Mouse (Mus musculus) limb, embryonic 13.5 days (tissue): Measurements from ENCODE around the gene Armcx1. TPM values are rescaled to one million over a fixed set of nuclear protein-coding genes. Genes with fewer than 3 reads are reported as not detected.
A peak's percentile ranks its signal among the peaks of the same experiment; 100 is the strongest.
"Not testable (repeated sequence)": the region's sequence is repeated elsewhere in the genome, so short reads cannot be mapped to it uniquely, and the experiment has no call there.

Source experiments
- ATAC-seq: fragments of 200-750 bp; cut with Nextera tagmentation; 2 replicates; pipeline ENCODE4 v1.8.0; 2017; ENCODE audit warnings: low read depth, moderate number of reproducible peaks, moderate TSS enrichment; ENCODE audit not compliant: low FRiP score
- H3K27ac ChIP-seq: fragments of 300-500 bp; sonication (generic); 2 replicates; pipeline ENCODE4 v1.5.1; 2015; ENCODE audit warnings: inconsistent platforms, mild to moderate bottlenecking, moderate library complexity
- H3K27me3 ChIP-seq: fragments of 300-500 bp; sonication (generic); 2 replicates; pipeline ENCODE4 v1.6.1; 2015; ENCODE audit warnings: mild to moderate bottlenecking, inconsistent platforms
- H3K36me3 ChIP-seq: fragments of 300-500 bp; sonication (generic); 2 replicates; pipeline ENCODE4 v1.6.1; 2015; ENCODE audit warnings: inconsistent platforms, mild to moderate bottlenecking, moderate library complexity
- H3K4me1 ChIP-seq: fragments of 300-500 bp; sonication (generic); 2 replicates; pipeline ENCODE4 v1.6.1; 2015; ENCODE audit warnings: inconsistent platforms
- H3K4me2 ChIP-seq: fragments of 300-500 bp; sonication (generic); replicated peaks from 2 replicates; pipeline ENCODE4 v1.6.1; 2015; ENCODE audit warnings: inconsistent platforms, mild to moderate bottlenecking, moderate library complexity
- H3K4me3 ChIP-seq: fragments of 300-500 bp; sonication (generic); 2 replicates; pipeline ENCODE4 v1.5.1; 2015; ENCODE audit warnings: moderate library complexity, mild to moderate bottlenecking, inconsistent platforms
- H3K9ac ChIP-seq: fragments of 300-500 bp; sonication (generic); 2 replicates; pipeline ENCODE4 v1.6.1; 2015; ENCODE audit warnings: mild to moderate bottlenecking, inconsistent platforms
- H3K9me3 ChIP-seq: fragments of 300-500 bp; sonication (generic); 2 replicates; pipeline ENCODE4 v1.6.1; 2016; ENCODE audit warnings: inconsistent platforms
- WGBS: fragments of 180-500 bp; shearing (Covaris S2); methylation state at CpG from one replicate; pipeline ENCODE4 v1.1.7; 2015; 5-methylcytosine and 5-hydroxymethylcytosine counted together
- polyA plus RNA-seq: library from polyadenylated mRNA; unstranded; fragments of >200 nt; fragmentation: Nextera tagmentation; extraction: Ambion mirVana; gene quantifications from 2 replicates; pipeline ENCODE4 v1.2.1, GENCODE M21; 2015

The Armcx1 gene
- polyA plus RNA-seq = 74.7 and 76.7 TPM in 2 replicates

DNA sequence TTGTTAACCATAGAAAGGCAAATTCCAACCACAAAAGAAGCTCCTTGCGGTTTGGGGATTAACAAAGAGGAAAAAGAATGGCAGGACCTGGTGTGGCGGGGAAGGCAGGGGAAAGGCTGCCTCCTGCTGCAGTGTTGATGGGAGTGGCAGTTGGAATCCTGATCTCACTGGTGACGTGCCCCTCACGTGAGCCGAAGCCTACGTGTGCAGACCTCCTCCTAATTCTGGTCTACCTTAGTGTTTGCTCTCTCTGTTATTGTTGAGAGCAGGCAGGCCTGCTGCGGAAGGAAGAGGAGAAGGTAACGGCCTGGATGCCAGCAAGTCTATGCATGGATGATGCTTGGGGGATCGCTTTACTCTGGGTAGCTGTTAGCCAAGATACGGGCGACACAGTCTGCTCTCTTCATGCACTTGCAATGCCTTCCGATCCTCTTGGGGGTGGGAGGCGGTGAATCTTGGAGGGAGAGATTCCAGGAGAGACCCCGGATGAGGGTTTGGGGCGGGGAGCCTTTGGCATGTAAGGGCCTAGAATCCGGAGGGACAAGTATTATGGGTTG, at the start of gene Armcx1:
TSS of gene Armcx1 (plus strand) at position 212 of the 557 bp plus-strand sequence.
- Histone ChIP-seq H3K27me3 (peaks cover 14% of the 10 kb centered on the region), H3K36me3 (peaks cover 18% of the 10 kb centered on the region), H3K9me3 (no peaks in the 10 kb centered on the region), H3K9ac (peak within 1 kb of the TSS; percentile 74), H3K4me1 (no peaks in the 10 kb centered on the region), H3K27ac (peak within 1 kb of the TSS; percentile 91), H3K4me2 (peak within 1 kb of the TSS; percentile 58), H3K4me3 (peak within 1 kb of the TSS; percentile 55)
- WGBS = 20% methylated on average over 16 of the region's 16 CpGs
- peak; percentile 93 for ATAC-seq

DNA sequence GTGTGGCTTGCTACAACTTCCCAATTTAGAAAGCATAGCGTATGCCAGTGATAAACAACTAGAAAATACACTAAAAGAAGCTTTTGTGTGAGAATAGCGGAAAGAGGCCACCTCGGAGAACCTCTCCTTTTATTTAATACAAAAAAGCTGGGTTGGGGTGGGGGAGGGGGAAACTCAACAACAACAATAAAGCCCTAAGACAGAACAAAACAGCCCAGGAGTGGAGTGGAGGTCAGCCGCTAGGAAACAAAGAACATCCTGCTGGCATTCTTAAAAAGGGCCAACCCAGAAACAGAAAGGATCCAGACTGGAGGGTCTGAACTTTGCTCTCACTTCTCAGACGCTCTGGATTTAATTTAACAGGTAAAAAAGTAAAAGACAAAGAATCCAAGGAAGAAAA, 42.7 kb upstream of the Armcx1 start:
- no peak for ATAC-seq
- 39% methylated on average over 5 of the region's 5 CpGs for whole genome bisulfite sequencing
- Histone ChIP-seq H3K9ac (no peak overlapping the region), H3K9me3 (no peaks in the 10 kb centered on the region), H3K4me1 (no peaks in the 10 kb centered on the region), H3K4me2 (no peak overlapping the region), H3K36me3 (no peaks in the 10 kb centered on the region), H3K4me3 (no peak overlapping the region), H3K27me3 (peaks cover 5% of the 10 kb centered on the region; the same call in 1 of the 2 replicates), H3K27ac (no peak overlapping the region)

DNA sequence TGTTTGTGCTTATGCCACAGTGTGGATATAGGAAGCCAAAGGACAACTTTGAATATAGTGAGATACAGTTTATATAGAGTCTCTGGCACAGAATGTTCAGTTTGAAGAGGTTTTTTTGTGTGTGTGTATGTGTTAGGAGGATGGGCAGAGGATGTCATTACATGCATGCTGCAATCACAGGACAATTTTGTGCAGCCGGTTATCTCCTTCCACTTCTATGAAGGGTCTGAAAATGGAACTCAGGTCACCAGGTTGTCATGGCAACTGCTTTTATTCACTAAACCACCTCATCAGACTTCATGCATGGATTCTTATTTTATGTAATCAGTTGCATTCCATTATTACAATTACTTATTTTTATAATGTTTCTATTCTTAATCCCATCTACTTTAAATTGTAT, 41.8 kb upstream of the Armcx1 start:
- H3K4me1 ChIP-seq = no peaks in the 10 kb centered on the region
- no peaks in the 10 kb centered on the region for H3K36me3 ChIP-seq
- no peaks in the 10 kb centered on the region for H3K9me3 ChIP-seq
- no peak overlapping the region for H3K9ac ChIP-seq
- WGBS = 80% methylated on average over 1 of the region's 1 CpGs
- ATAC-seq = no peak
- H3K27me3 ChIP-seq = peaks cover 5% of the 10 kb centered on the region; the same call in 1 of the 2 replicates
- H3K4me2 ChIP-seq = no peak overlapping the region
- no peak overlapping the region for H3K4me3 ChIP-seq
- H3K27ac ChIP-seq = no peak overlapping the region

DNA sequence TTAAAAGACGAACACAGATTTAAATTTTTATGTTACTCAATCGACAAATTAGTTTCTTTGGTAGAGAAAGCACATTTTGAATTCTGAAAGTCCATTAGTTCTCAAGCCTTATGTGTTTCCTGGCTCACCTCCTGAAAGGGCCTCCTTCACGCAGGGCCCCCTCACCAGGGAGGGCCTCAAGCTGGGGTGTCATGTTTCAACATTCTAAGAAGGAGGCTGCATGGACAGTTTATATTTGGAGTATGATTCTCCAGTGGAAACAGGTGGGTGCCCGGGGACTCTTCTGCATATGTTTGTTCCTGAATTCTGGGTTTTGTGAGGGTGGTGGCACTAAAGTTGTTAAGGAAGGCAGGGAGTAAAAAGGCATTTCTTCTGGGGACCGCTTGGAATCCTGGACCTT, 32.8 kb upstream of the Armcx1 start:
- no peaks in the 10 kb centered on the region for H3K9me3 ChIP-seq
- peak overlapping the region; percentile 70; the same call in 1 of the 2 replicates for H3K27ac ChIP-seq
- peak overlapping the region; percentile 45 for H3K9ac ChIP-seq
- WGBS = 22% methylated on average over 5 of the region's 5 CpGs
- peaks cover 14% of the 10 kb centered on the region for H3K36me3 ChIP-seq
- H3K4me1 ChIP-seq = peaks cover 7% of the 10 kb centered on the region
- peak overlapping the region; percentile 56 for H3K4me3 ChIP-seq
- H3K27me3 ChIP-seq = peaks cover 13% of the 10 kb centered on the region; the same call in 1 of the 2 replicates
- ATAC-seq = peak; percentile 49; the same call in 1 of the 2 replicates
- peak overlapping the region; percentile 63 for H3K4me2 ChIP-seq

DNA sequence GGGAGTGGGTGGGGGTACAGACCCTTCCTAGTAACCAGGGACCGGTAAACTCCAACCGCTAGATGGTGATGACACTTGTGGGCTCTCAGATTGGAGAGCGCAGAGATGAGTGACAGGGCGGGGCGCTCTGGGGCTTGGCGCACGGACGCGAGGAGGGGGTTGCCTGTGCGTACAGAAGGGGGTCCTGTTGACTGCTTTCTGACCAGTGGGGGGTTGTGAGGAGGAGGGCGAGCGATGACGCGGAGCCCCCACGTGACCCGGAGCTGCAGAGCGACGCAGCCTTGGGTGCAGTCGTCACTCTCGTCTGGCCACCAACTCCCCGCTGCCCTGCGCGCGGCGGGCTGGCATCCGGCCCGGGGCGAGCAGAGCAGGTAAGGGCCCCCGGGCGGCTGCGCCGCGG, 31.5 kb upstream of the Armcx1 start, which contains the start of gene Armcx4:
TSS of gene Armcx4 (plus strand) at position 253 of the 400 bp plus-strand sequence.
- Histone ChIP-seq H3K4me2 (peak within 1 kb of the TSS; percentile 63), H3K27ac (peak within 1 kb of the TSS; percentile 87), H3K9ac (peak within 1 kb of the TSS; percentile 70), H3K4me3 (peak within 1 kb of the TSS; percentile 56), H3K9me3 (no peaks in the 10 kb centered on the region), H3K27me3 (peaks cover 14% of the 10 kb centered on the region; the same call in 1 of the 2 replicates), H3K36me3 (peaks cover 27% of the 10 kb centered on the region), H3K4me1 (peaks cover 7% of the 10 kb centered on the region)
- peak; percentile 97 for ATAC-seq
- WGBS = 19% methylated on average over 33 of the region's 33 CpGs

DNA sequence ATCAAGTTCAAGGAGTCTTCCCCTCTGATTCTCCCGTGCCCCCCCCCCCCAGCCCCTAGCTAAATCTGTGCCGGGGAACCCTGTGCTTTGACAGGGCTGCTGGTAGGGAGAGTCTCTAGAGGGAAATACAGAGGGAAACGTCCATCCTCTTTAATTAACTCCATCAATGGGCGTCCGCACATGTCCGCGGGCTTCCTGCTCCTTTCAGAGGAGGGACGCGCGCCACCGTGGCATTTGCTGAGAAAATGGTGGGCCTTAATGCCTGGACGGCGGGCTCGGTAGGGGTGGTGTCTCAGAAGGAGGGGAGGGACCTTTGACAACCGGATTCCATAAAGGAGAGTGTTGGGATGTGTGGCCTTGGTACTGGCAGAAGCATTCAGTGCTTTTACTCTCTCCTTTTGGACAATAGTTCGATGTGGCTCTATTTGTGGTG, 31.0 kb upstream of the Armcx1 start:
- Histone ChIP-seq H3K4me2 (peak overlapping the region; percentile 63), H3K4me3 (peak overlapping the region; percentile 56), H3K9ac (peak overlapping the region; percentile 70), H3K9me3 (no peaks in the 10 kb centered on the region), H3K36me3 (peaks cover 32% of the 10 kb centered on the region), H3K4me1 (peaks cover 7% of the 10 kb centered on the region), H3K27me3 (peaks cover 18% of the 10 kb centered on the region; the same call in 1 of the 2 replicates), H3K27ac (peak overlapping the region; percentile 87; the same call in 1 of the 2 replicates)
- ATAC-seq = peak; percentile 64
- 14% methylated on average over 16 of the region's 16 CpGs for WGBS

DNA sequence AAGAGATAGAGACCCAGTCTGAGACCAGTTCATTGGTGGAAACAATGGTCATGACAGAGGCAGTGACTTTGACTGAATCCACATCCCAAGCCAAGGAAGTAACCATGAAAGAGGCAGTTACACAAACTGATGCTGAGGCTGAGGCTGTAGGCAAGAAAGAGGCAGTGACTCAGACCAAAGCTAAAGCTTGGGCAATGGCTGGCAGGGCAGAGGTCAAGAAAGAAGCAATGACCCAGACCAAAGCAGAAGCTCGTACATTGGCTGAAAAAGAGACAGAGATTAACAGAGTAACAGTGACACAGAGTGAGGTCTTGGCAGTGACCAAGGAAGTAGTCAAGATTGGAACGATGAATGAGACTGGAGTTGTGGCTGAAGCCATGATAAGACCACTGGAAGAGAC, 28.1 kb upstream of the Armcx1 start:
- no peak for ATAC-seq
- Histone ChIP-seq H3K36me3 (peaks cover 61% of the 10 kb centered on the region), H3K27ac (no peak overlapping the region), H3K27me3 (peaks cover 18% of the 10 kb centered on the region; the same call in 1 of the 2 replicates), H3K9me3 (no peaks in the 10 kb centered on the region), H3K9ac (no peak overlapping the region), H3K4me3 (no peak overlapping the region), H3K4me1 (peaks cover 7% of the 10 kb centered on the region), H3K4me2 (no peak overlapping the region)
- 90% methylated on average over 2 of the region's 2 CpGs for WGBS

DNA sequence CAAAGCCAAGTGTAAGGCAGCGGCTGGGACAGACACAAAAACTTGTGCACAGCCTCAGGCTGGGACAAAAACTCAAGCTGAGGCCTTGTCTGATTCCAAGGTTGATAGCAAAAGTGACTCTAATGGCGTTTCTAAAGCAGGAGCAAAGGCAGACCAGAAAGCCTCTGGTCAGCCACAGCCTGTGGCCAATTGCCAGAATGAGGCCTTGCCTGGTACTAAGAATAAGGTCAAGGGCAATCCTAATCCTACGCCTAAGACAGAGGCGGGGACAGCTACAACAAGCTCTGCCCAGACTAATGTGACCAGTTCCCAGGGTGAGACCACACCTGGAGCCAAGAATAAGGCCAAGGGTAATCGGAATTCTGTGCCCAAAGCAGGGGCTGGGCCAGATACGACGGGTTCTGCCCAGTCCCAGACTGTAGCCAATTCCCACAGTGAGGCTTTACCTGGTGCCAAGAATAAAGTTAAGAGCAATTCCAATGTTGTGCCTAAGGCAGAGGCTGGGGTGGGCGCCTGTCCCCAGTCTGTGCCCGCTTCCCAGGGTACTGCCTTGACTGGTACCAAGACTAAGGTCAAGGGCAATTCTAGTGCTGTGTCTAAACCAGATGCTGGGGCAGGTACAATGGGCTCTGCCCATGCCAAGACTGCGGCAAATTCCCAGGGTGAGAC, 26.8 kb upstream of the Armcx1 start:
- peaks cover 7% of the 10 kb centered on the region for H3K4me1 ChIP-seq
- H3K27ac ChIP-seq = no peak overlapping the region
- ATAC-seq = no peak
- WGBS = 92% methylated on average over 10 of the region's 10 CpGs
- no peak overlapping the region for H3K4me3 ChIP-seq
- H3K36me3 ChIP-seq = peaks cover 66% of the 10 kb centered on the region
- no peak overlapping the region for H3K9ac ChIP-seq
- peaks cover 18% of the 10 kb centered on the region; the same call in 1 of the 2 replicates for H3K27me3 ChIP-seq
- no peaks in the 10 kb centered on the region for H3K9me3 ChIP-seq
- no peak overlapping the region for H3K4me2 ChIP-seq

DNA sequence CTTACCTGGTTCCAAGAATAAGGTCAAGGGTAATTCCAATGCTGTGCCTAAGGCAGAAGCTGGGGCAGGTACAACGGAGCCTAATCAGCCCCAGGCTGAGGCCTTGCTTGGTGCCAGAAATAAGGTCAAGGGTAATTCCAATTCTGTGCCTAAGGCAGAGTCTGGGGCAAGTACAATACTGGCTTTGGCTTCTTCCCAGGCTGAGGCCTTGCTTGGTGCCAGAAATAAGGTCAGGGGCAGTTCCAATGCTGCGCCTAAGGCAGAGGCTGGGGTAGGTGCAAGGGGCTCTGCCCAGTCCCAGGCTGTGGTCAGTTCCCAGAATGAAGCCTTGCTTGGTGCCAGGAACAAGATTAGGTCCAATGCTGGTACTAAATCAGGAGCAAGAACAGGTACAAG, 26.2 kb upstream of the Armcx1 start:
- H3K9me3 ChIP-seq = no peaks in the 10 kb centered on the region
- WGBS = 92% methylated on average over 2 of the region's 2 CpGs
- H3K4me3 ChIP-seq = no peak overlapping the region
- no peak overlapping the region for H3K9ac ChIP-seq
- peaks cover 7% of the 10 kb centered on the region for H3K4me1 ChIP-seq
- no peak overlapping the region for H3K4me2 ChIP-seq
- no peak overlapping the region for H3K27ac ChIP-seq
- ATAC-seq = no peak
- H3K36me3 ChIP-seq = peaks cover 66% of the 10 kb centered on the region
- H3K27me3 ChIP-seq = peaks cover 13% of the 10 kb centered on the region; the same call in 1 of the 2 replicates

DNA sequence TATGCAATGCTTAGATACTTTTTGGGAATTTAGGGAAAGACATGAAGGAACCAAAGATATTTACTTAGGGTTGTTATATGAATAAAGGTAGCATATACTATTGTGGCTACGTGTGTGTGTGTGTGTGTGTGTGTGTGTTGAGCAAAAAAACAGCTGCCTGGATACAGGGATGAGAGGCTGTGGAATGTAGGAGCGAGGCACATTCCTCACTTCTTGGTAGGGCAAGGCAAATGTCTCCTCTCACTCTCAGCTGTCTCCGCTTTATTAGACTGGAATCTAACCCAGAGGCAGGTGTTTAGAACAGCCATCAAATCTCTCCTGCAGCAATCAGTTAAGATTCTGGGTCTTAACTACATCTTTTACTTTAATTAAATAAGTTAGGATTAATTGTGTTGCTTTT, 900 bp upstream of the Armcx1 start:
- Histone ChIP-seq H3K9ac (no peak overlapping the region), H3K27ac (no peak overlapping the region), H3K36me3 (peaks cover 18% of the 10 kb centered on the region), H3K4me1 (no peaks in the 10 kb centered on the region), H3K4me3 (no peak overlapping the region), H3K4me2 (no peak overlapping the region), H3K9me3 (no peaks in the 10 kb centered on the region), H3K27me3 (peaks cover 11% of the 10 kb centered on the region)
- ATAC-seq = no peak
- WGBS = 50% methylated on average over 3 of the region's 3 CpGs

DNA sequence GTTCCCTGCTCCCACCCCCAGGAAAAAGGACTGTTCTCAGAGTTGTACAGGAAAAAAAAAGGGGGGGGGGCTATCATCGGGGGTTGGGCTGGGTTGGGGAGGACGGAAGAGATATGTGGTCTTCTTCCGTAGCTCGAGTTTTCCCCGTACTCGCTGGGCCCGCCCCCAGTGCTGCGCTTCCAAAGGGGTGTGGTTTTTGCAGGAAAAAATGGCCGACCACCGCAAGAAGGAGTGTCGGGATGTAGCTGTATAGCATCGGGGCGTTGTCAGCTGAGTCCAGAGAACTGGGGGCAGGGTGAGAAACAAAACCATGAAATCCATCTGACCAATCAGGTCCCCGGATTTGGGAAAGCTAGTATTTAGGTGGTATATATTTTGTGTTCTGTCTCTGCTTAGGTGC, 761 bp downstream of the Armcx1 start:
- WGBS = 12% methylated on average over 14 of the region's 14 CpGs
- Histone ChIP-seq H3K4me1 (no peaks in the 10 kb centered on the region), H3K9ac (peak overlapping the region; percentile 74), H3K4me3 (peak overlapping the region; percentile 55), H3K36me3 (peaks cover 18% of the 10 kb centered on the region), H3K27ac (peak overlapping the region; percentile 91), H3K27me3 (peaks cover 14% of the 10 kb centered on the region), H3K4me2 (peak overlapping the region; percentile 58), H3K9me3 (no peaks in the 10 kb centered on the region)
- ATAC-seq = peak; percentile 87

DNA sequence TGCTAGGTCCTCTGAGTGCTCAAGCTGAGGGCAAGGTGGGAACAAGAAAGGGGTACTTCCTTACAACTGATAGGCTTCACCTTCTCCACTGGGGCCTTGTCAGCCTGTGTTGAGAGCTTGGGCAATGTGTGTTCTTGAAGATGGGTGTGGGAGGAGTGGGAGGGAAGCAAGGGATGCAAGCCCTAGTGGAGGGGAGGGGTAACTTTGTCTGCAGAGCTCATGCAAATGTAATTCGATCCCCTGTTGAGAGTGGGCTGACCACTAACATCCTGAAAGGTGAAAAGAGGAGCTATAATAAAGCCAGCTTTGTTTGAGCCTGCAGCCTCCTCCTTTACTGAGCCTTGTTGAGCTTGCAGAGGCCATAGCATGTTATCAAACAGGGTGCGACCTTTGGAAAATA, 6.0 kb downstream of the Armcx1 start:
- WGBS = 18% methylated on average over 2 of the region's 2 CpGs
- H3K27ac ChIP-seq, H3K4me3 ChIP-seq, H3K4me1 ChIP-seq, H3K4me2 ChIP-seq, H3K9me3 ChIP-seq, H3K9ac ChIP-seq: not testable (repeated sequence)
- Histone ChIP-seq H3K36me3 (peaks cover 18% of the 10 kb centered on the region), H3K27me3 (peaks cover 11% of the 10 kb centered on the region; the same call in 1 of the 2 replicates)
- ATAC-seq = peak; percentile 36; the same call in 1 of the 2 replicates
